ENCODE assay signal across 8 mouse cellular contexts in the genomic region with DNA sequence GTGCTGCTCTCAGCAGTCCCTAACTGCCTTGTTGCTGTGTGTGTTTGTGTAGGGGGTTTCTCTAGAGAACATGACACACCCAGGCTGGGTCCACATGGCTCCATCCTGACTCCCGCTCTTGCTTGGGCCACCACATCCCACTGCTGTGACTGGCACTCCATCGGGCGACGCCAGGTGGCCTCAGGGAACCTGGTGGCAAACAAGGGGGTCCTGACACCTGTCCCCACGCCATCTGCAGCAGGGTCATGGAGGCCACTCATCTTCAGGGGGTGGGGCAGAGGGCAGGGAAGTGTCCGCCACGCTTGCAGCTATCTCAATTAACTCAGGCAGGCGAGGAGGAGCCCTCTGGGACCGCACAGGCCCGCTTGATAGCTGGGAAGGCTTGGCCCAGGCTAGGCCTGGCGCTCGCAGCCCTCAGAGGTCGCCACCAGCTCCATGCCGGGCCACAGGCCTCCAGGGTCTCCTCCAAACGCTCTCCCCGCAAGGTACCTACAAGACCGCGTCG. TPM values are rescaled to one million over a fixed set of nuclear protein-coding genes. Genes with fewer than 3 reads are reported as not detected.
DNase-seq lines count a peak whose midpoint lies in the region; ATAC-seq lines count a peak whose summit lies in the region.

No protein-coding gene starts in this region.

- H3K4me2 ChIP-seq in neural tube, embryonic 11.5 days (ENCODE audit: low read depth) = peak overlapping the region; percentile 61
- peak overlapping the region; percentile 92 for H3K4me2 ChIP-seq in heart, embryonic 16.5 days (ENCODE audit: low read depth, low read length)
- peak overlapping the region; percentile 92 for H3K4me2 ChIP-seq in liver, embryonic 11.5 days

- H3K9ac ChIP-seq in neural tube, embryonic 11.5 days (ENCODE audit: low read length) = peak overlapping the region; percentile 47
- peak overlapping the region; percentile 74 for H3K9ac ChIP-seq in heart, embryonic 16.5 days (ENCODE audit: low read length)
- H3K9ac ChIP-seq in liver, embryonic 11.5 days (ENCODE audit: low read depth, low read length) = peak overlapping the region; percentile 73

- DNase-seq in neural tube, embryonic 11.5 days (ENCODE audit: low spot score) = no peak
- DNase-seq in neural tube, embryonic 10.5 days (ENCODE audit: extremely low spot score, low spot score) = no peak
- peak; percentile 30 for DNase-seq in embryonic facial prominence, embryonic 10.5 days (ENCODE audit: low spot score)
- DNase-seq in liver, embryonic 11.5 days (ENCODE audit: low spot score) = no peak
- peak; percentile 36 for DNase-seq in retina, postnatal 1 day
- DNase-seq in left cerebral cortex, adult 9 months (ENCODE audit: low spot score in 2 of 2) = no peak
- DNase-seq in layer of hippocampus, adult 18-20 months (ENCODE audit: low spot score in 2 of 2) = no peak

- H3K27me3 ChIP-seq in neural tube, embryonic 11.5 days (ENCODE audit: control insufficient read depth, insufficient read depth, low read length) = peaks cover 7% of the 10 kb centered on the region; the same call in 1 of the 2 replicates
- peaks cover 30% of the 10 kb centered on the region for H3K27me3 ChIP-seq in embryonic facial prominence, embryonic 10.5 days (replicated peaks; ENCODE audit: low read depth, poor library complexity, severe bottlenecking)
- no peaks in the 10 kb centered on the region for H3K27me3 ChIP-seq in heart, embryonic 16.5 days (ENCODE audit: control insufficient read depth, insufficient read depth, low read length)
- H3K27me3 ChIP-seq in liver, embryonic 11.5 days (replicated peaks; ENCODE audit: control insufficient read depth, insufficient read depth, low read length) = no peaks in the 10 kb centered on the region; the same call in 1 of the 2 replicates

- no peaks in the 10 kb centered on the region for H3K9me3 ChIP-seq in neural tube, embryonic 11.5 days (ENCODE audit: control insufficient read depth, low read length)
- H3K9me3 ChIP-seq in embryonic facial prominence, embryonic 10.5 days = 0 out of 2 replicates have a peak, but pooled peaks cover 3% of the 10 kb centered on the region
- H3K9me3 ChIP-seq in heart, embryonic 16.5 days (replicated peaks; ENCODE audit: control insufficient read depth, low read length) = no peaks in the 10 kb centered on the region
- H3K9me3 ChIP-seq in liver, embryonic 11.5 days (ENCODE audit: control insufficient read depth, low read length) = no peaks in the 10 kb centered on the region

- WGBS in neural tube, embryonic 11.5 days = 11% methylated on average over 19 of the region's 19 CpGs
- 10% methylated on average over 19 of the region's 19 CpGs for WGBS in embryonic facial prominence, embryonic 10.5 days
- 16% methylated on average over 19 of the region's 19 CpGs for WGBS in heart, embryonic 16.5 days
- WGBS in liver, embryonic 11.5 days = 10% methylated on average over 19 of the region's 19 CpGs

- H3K27ac ChIP-seq in neural tube, embryonic 11.5 days (ENCODE audit: low read depth, low read length) = no peak overlapping the region
- no peak overlapping the region for H3K27ac ChIP-seq in embryonic facial prominence, embryonic 10.5 days (replicated peaks)
- no peak overlapping the region for H3K27ac ChIP-seq in heart, embryonic 16.5 days (ENCODE audit: low read length)
- H3K27ac ChIP-seq in liver, embryonic 11.5 days (ENCODE audit: low read depth, low read length) = peak overlapping the region; percentile 39; the same call in 1 of the 2 replicates

- H3K4me1 ChIP-seq in neural tube, embryonic 11.5 days (ENCODE audit: control insufficient read depth, insufficient read depth, low read length) = 0 out of 2 replicates have a peak, but pooled peaks cover 2% of the 10 kb centered on the region
- H3K4me1 ChIP-seq in embryonic facial prominence, embryonic 10.5 days = peaks cover 16% of the 10 kb centered on the region
- peaks cover 15% of the 10 kb centered on the region for H3K4me1 ChIP-seq in heart, embryonic 16.5 days (ENCODE audit: control insufficient read depth, insufficient read depth, low read length)
- peaks cover 29% of the 10 kb centered on the region for H3K4me1 ChIP-seq in liver, embryonic 11.5 days (replicated peaks; ENCODE audit: control insufficient read depth, insufficient read depth, low read length)

- peak; percentile 48; the same call in 1 of the 2 replicates for ATAC-seq in neural tube, embryonic 11.5 days (ENCODE audit: insufficient read depth, low FRiP score, low TSS enrichment)
- peak; percentile 43; the same call in 1 of the 2 replicates for ATAC-seq in heart, embryonic 16.5 days (replicated peaks; ENCODE audit: extremely low read depth, insufficient read depth, low FRiP score)
- ATAC-seq in liver, embryonic 11.5 days (replicated peaks; ENCODE audit: low FRiP score) = peak; percentile 76

- peak overlapping the region; percentile 37 for H3K4me3 ChIP-seq in neural tube, embryonic 11.5 days (ENCODE audit: low read depth, low read length)
- peak overlapping the region; percentile 59 for H3K4me3 ChIP-seq in embryonic facial prominence, embryonic 10.5 days
- H3K4me3 ChIP-seq in heart, embryonic 16.5 days (ENCODE audit: low read length) = peak overlapping the region; percentile 60
- H3K4me3 ChIP-seq in liver, embryonic 11.5 days (ENCODE audit: low read depth, low read length) = peak overlapping the region; percentile 60

- H3K36me3 ChIP-seq in neural tube, embryonic 11.5 days (ENCODE audit: control insufficient read depth, insufficient read depth, low read length) = no peaks in the 10 kb centered on the region
- no peaks in the 10 kb centered on the region for H3K36me3 ChIP-seq in embryonic facial prominence, embryonic 10.5 days (replicated peaks)
- no peaks in the 10 kb centered on the region for H3K36me3 ChIP-seq in heart, embryonic 16.5 days (ENCODE audit: control insufficient read depth, insufficient read depth)
- no peaks in the 10 kb centered on the region for H3K36me3 ChIP-seq in liver, embryonic 11.5 days (ENCODE audit: control insufficient read depth, insufficient read depth, low read length)

RNA-seq across cellular contexts. Expression of gene Abcb9, which starts 0.5 kb away (rescaled TPM):
- polyA plus RNA-seq in neural tube, embryonic 11.5 days (2014; fragmentation: Nextera tagmentation; extraction: Ambion mirVana) = 1.7 TPM in 2 replicates
- 0.34 and 0.76 TPM in 2 replicates for polyA plus RNA-seq in embryonic facial prominence, embryonic 10.5 days (2016; fragmentation: Nextera tagmentation; extraction: Ambion mirVana)
- 3.8 and 7.2 TPM in 2 replicates for polyA plus RNA-seq in heart, embryonic 16.5 days (2015; fragmentation: Nextera tagmentation; extraction: Ambion mirVana)
- 4.1 and 4.8 TPM in 2 replicates for polyA plus RNA-seq in liver, embryonic 11.5 days (2014; fragmentation: Nextera tagmentation; extraction: Ambion mirVana)
- 10 to 100 TPM; 30.6 to 33.4 TPM for total RNA-seq in layer of hippocampus, adult 18-20 months (2021)

RNA-seq across cellular contexts. Expression of gene Ogfod2, which starts 17.0 kb away (rescaled TPM):
- 17.4 and 18.0 TPM in 2 replicates for polyA plus RNA-seq in neural tube, embryonic 11.5 days (2014; fragmentation: Nextera tagmentation; extraction: Ambion mirVana)
- 16.0 and 16.3 TPM in 2 replicates for polyA plus RNA-seq in embryonic facial prominence, embryonic 10.5 days (2016; fragmentation: Nextera tagmentation; extraction: Ambion mirVana)
- 21.3 and 24.2 TPM in 2 replicates for polyA plus RNA-seq in heart, embryonic 16.5 days (2015; fragmentation: Nextera tagmentation; extraction: Ambion mirVana)
- 23.3 and 29.0 TPM in 2 replicates for polyA plus RNA-seq in liver, embryonic 11.5 days (2014; fragmentation: Nextera tagmentation; extraction: Ambion mirVana)
- 10 to 100 TPM; 34.4 to 35.3 TPM for total RNA-seq in layer of hippocampus, adult 18-20 months (2021)

RNA-seq across cellular contexts. Expression of gene Arl6ip4, which starts 20.8 kb away (rescaled TPM):
- polyA plus RNA-seq in neural tube, embryonic 11.5 days (2014; fragmentation: Nextera tagmentation; extraction: Ambion mirVana) = 84.7 and 88.9 TPM in 2 replicates
- polyA plus RNA-seq in embryonic facial prominence, embryonic 10.5 days (2016; fragmentation: Nextera tagmentation; extraction: Ambion mirVana) = 134 and 137 TPM in 2 replicates
- polyA plus RNA-seq in heart, embryonic 16.5 days (2015; fragmentation: Nextera tagmentation; extraction: Ambion mirVana) = 72.6 and 78.1 TPM in 2 replicates
- polyA plus RNA-seq in liver, embryonic 11.5 days (2014; fragmentation: Nextera tagmentation; extraction: Ambion mirVana) = 122 and 138 TPM in 2 replicates
- 10 to 100 TPM; 48.3 to 54.6 TPM for total RNA-seq in layer of hippocampus, adult 18-20 months (2021)

Comparison
In these comparisons a context has a peak if more than half of its experiments do, and no peak if none do; other contexts are left out.
1. DNase-seq: peak in embryonic facial prominence, embryonic 10.5 days (single experiment) and retina, postnatal 1 day (single experiment); none in neural tube, embryonic 11.5 days (single experiment), neural tube, embryonic 10.5 days (single experiment), liver, embryonic 11.5 days (single experiment), left cerebral cortex, adult 9 months (0 of 2) and layer of hippocampus, adult 18-20 months (0 of 2).
2. Peak in every context shown above with its lines, with median percentiles within 50 percentile points of each other: ATAC-seq, H3K4me2 ChIP-seq, H3K4me3 ChIP-seq and H3K9ac ChIP-seq.